Comparison of ENCODE assay signal across 8 mouse cellular contexts in genomic region chr13:54824111-54824931, GRCm38 (mm10). TPM values are rescaled to one million over a fixed set of nuclear protein-coding genes. Genes with fewer than 3 reads are reported as not detected.
A peak's percentile ranks its signal among the peaks of the same experiment; 100 is the strongest.
DNase-seq lines count a peak whose midpoint lies in the region; ATAC-seq lines count a peak whose summit lies in the region.

No protein-coding gene starts in this region.

- peak overlapping the region; percentile 26 for H3K4me2 ChIP-seq in stomach, embryonic 14.5 days (replicated peaks; ENCODE audit: low read depth, low read length)

- no peak overlapping the region for H3K9ac ChIP-seq in stomach, embryonic 14.5 days (replicated peaks; ENCODE audit: low read depth, low read length)

- peak; percentile 28 for DNase-seq in testis, postnatal 14 days (ENCODE audit: low spot score)
- DNase-seq in testis, postnatal 10 days (ENCODE audit: low spot score), result no peak
- peak; percentile 31 for DNase-seq in forebrain, embryonic 10.5 days (ENCODE audit: extremely low spot score, low spot score)
- peak; percentile 12 to 13 for DNase-seq in heart, postnatal 14 days
- DNase-seq in limb, embryonic 10.5 days (ENCODE audit: low spot score), result no peak
- DNase-seq in frontal cortex, postnatal 36 days (ENCODE audit: low spot score in 2 of 2), result no peak

- H3K27me3 ChIP-seq in forebrain, embryonic 10.5 days (ENCODE audit: poor library complexity, severe bottlenecking), result peaks cover 35% of the 10 kb centered on the region
- no peaks in the 10 kb centered on the region for H3K27me3 ChIP-seq in limb, embryonic 10.5 days (ENCODE audit: low read depth, poor library complexity, severe bottlenecking)
- H3K27me3 ChIP-seq in stomach, embryonic 14.5 days (ENCODE audit: control insufficient read depth, insufficient read depth, low read length), result no peaks in the 10 kb centered on the region

- no peaks in the 10 kb centered on the region for H3K9me3 ChIP-seq in forebrain, embryonic 10.5 days
- no peaks in the 10 kb centered on the region for H3K9me3 ChIP-seq in limb, embryonic 10.5 days (replicated peaks)
- H3K9me3 ChIP-seq in stomach, embryonic 14.5 days (ENCODE audit: control insufficient read depth, low read depth, low read length), result no peaks in the 10 kb centered on the region

- peak overlapping the region; percentile 7; the same call in 1 of the 2 replicates for H3K27ac ChIP-seq in forebrain, embryonic 10.5 days
- H3K27ac ChIP-seq in limb, embryonic 10.5 days, result no peak overlapping the region
- no peak overlapping the region for H3K27ac ChIP-seq in stomach, embryonic 14.5 days (ENCODE audit: low read length)

- peaks cover 20% of the 10 kb centered on the region for H3K4me1 ChIP-seq in forebrain, embryonic 10.5 days
- H3K4me1 ChIP-seq in limb, embryonic 10.5 days, result peaks cover 26% of the 10 kb centered on the region
- H3K4me1 ChIP-seq in stomach, embryonic 14.5 days (ENCODE audit: control insufficient read depth, insufficient read depth, low read length), result no peaks in the 10 kb centered on the region

- peak overlapping the region; percentile 42 for H3K4me3 ChIP-seq in forebrain, embryonic 10.5 days
- peak overlapping the region; percentile 38 for H3K4me3 ChIP-seq in limb, embryonic 10.5 days
- no peak overlapping the region for H3K4me3 ChIP-seq in stomach, embryonic 14.5 days (ENCODE audit: low read depth, low read length)

- H3K36me3 ChIP-seq in forebrain, embryonic 10.5 days (replicated peaks), result no peaks in the 10 kb centered on the region
- H3K36me3 ChIP-seq in limb, embryonic 10.5 days, result no peaks in the 10 kb centered on the region
- no peaks in the 10 kb centered on the region for H3K36me3 ChIP-seq in stomach, embryonic 14.5 days (ENCODE audit: control insufficient read depth, insufficient read depth, low read length)

- intact Hi-C loops in heart, postnatal 14 days (cut with DNase I), result no loop called here

- no peak for ATAC-seq in stomach, embryonic 14.5 days (ENCODE audit: insufficient number of reproducible peaks, insufficient read depth, low FRiP score, low read depth)
- no peak for ATAC-seq in erythroid progenitor cell, adult 5-6 weeks (replicated peaks; ENCODE audit: low FRiP score, poor library complexity, severe bottlenecking)

- 22% methylated on average over 25 of the region's 25 CpGs for WGBS in forebrain, embryonic 10.5 days
- 21% methylated on average over 25 of the region's 25 CpGs for WGBS in limb, embryonic 10.5 days
- 15% methylated on average over 25 of the region's 25 CpGs for WGBS in stomach, embryonic 14.5 days

RNA-seq across cellular contexts. Expression of gene Tspan17, which starts 35.1 kb away (rescaled TPM):
- polyA plus RNA-seq in forebrain, embryonic 10.5 days (2016; fragmentation: Nextera tagmentation; extraction: Ambion mirVana), result 7.9 and 9.5 TPM in 2 replicates
- 10 to 100 TPM in 1 of 2 experiments, 1 to 10 TPM in 1; 9.0 to 12.1 TPM for total RNA-seq in heart, postnatal 14 days (2021)
- 2.0 and 3.3 TPM in 2 replicates for polyA plus RNA-seq in limb, embryonic 10.5 days (2016; fragmentation: Nextera tagmentation; extraction: Ambion mirVana)
- polyA plus RNA-seq in stomach, embryonic 14.5 days (2014; fragmentation: Nextera tagmentation; extraction: Ambion mirVana), result 7.8 and 11.6 TPM in 2 replicates
- not detected in 2 replicates for total RNA-seq in erythroid progenitor cell, adult 5-6 weeks (2015; ENCODE audit: low replicate concordance)
- 6.3 TPM in 1 of 2 replicates, not detected in the other for total RNA-seq in erythroid progenitor cell, adult 5-6 weeks (2017; ENCODE audit: low replicate concordance)

RNA-seq across cellular contexts. Expression of gene Eif4e1b, which starts 40.5 kb away (rescaled TPM):
- polyA plus RNA-seq in forebrain, embryonic 10.5 days (2016; fragmentation: Nextera tagmentation; extraction: Ambion mirVana), result not detected in 2 replicates
- total RNA-seq in heart, postnatal 14 days (2021), result not detected
- polyA plus RNA-seq in limb, embryonic 10.5 days (2016; fragmentation: Nextera tagmentation; extraction: Ambion mirVana), result not detected in 2 replicates
- polyA plus RNA-seq in stomach, embryonic 14.5 days (2014; fragmentation: Nextera tagmentation; extraction: Ambion mirVana), result not detected in 2 replicates
- total RNA-seq in erythroid progenitor cell, adult 5-6 weeks (2015; ENCODE audit: low replicate concordance), result not detected in 2 replicates
- not detected in 2 replicates for total RNA-seq in erythroid progenitor cell, adult 5-6 weeks (2017; ENCODE audit: low replicate concordance)

RNA-seq across cellular contexts. Expression of gene Sncb, which starts 57.9 kb away (rescaled TPM):
- 1.1 and 1.8 TPM in 2 replicates for polyA plus RNA-seq in forebrain, embryonic 10.5 days (2016; fragmentation: Nextera tagmentation; extraction: Ambion mirVana)
- not detected for total RNA-seq in heart, postnatal 14 days (2021)
- not detected in 2 replicates for polyA plus RNA-seq in limb, embryonic 10.5 days (2016; fragmentation: Nextera tagmentation; extraction: Ambion mirVana)
- 0.59 and 0.74 TPM in 2 replicates for polyA plus RNA-seq in stomach, embryonic 14.5 days (2014; fragmentation: Nextera tagmentation; extraction: Ambion mirVana)
- total RNA-seq in erythroid progenitor cell, adult 5-6 weeks (2015; ENCODE audit: low replicate concordance), result not detected in 2 replicates
- total RNA-seq in erythroid progenitor cell, adult 5-6 weeks (2017; ENCODE audit: low replicate concordance), result not detected in 2 replicates

Comparison
In these comparisons a context has a peak if more than half of its experiments do, and no peak if none do; other contexts are left out.
1. DNase-seq: peak in testis, postnatal 14 days (single experiment), forebrain, embryonic 10.5 days (single experiment) and heart, postnatal 14 days (2 of 2); none in testis, postnatal 10 days (single experiment), limb, embryonic 10.5 days (single experiment) and frontal cortex, postnatal 36 days (0 of 2).